Mouse (Mus musculus): Measurements from ENCODE around the gene Cyyr1.

Gene Cyyr1

DNA sequence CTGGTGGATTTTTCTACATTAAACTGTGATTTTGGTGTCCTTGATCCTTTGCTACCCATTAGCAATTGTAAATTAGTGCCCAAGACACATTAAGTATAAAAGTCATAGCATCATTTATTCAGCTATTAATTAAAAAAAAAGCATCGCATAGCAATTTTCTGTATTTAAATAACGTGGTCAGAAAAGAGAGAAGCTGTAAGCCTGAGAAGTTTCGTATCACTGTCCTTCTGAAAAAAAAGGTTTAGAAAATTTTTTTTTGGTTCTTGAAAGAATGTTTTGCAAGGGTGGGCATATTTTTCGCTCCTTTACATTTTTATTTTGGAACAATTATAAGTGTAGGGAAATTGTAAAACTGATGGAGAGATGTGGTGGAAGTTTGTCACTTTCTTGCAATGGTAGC, 83.1 kb downstream of the Cyyr1 start:
- DNase-seq (ENCODE audit: low spot score in 2 of 2) = no peak

DNA sequence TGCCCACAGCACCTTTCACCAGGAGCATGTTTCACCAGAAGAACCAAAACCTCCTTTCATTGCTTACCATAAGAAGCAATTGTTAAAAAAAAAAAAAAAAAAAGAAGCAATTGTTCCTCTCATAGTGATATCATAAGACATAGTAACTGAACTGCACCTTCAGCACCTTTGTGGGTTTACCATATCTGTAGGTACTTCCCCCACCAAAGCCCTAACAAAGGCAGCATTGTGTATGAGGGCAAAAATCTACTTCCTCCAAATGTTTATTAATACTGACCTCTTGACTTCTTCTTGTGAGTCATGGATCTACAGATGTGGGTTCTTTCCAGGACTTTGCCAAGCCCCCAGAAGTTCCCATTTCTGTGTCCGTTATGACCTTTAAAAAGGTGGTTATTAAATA, 98.2 kb downstream of the Cyyr1 start:
- no peak for DNase-seq (ENCODE audit: low spot score in 2 of 2)

DNA sequence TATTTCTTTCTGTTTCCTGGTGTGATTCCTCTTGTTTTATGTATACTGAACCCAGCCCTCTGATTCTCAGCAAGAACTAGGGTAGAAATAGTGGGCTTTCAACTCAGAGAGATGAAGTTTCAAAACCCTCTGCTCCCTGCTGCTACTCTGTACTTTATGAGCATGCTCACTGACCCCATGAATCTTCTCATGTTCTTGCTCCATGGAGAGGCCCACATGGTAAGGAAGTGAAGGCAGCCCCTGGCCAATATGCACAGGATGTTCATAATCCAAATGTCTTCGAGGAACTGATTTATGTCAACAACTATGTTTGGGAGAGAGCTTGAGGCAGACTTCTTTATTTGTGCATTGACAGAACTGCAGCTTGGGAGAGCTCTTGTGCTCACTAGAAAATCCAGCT, 106.9 kb downstream of the Cyyr1 start:
- DNase-seq (ENCODE audit: low spot score in 2 of 2) = no peak

DNA sequence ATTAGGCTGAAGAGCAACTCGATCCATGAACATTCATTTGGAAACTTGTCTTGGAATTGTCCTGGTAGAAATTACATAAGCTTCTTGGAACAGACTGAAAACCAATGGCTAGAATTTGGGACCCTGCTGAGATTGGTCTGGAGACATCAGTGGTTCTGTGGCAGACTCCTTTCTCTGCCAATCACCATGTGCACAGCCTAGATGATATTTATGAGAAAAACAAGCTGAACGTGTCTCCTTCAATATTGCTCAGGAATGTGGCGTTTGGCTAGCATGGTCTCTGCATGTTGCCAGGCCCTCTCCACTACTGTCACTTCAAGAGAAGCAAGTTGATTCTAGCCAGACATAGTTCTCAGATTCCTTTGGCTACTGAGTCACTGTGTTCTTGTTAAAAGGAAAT, 107.4 kb downstream of the Cyyr1 start:
- no peak for DNase-seq (ENCODE audit: low spot score in 2 of 2)

DNA sequence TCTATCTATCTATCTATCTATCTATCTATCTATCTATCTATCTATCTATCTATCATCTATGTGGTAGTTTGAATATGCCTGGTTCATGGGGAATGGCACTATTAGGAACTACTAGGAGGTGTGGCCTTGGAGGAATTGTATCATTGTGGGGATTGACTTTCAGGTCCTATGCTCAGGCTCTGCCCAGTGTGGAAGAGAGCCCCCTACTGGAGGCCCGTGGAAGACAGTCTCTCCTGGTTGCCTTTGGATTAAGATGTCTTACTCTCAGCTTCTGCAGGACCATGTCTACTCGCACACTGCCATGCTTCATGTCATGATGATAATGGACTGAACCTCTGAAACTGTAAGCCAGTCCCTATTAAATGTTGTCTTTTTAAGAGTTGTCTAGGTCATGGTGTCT, 117.8 kb downstream of the Cyyr1 start:
- DNase-seq (ENCODE audit: low spot score in 2 of 2) = peak in 1 of 2 experiments; percentile 16

- no peak for DNase-seq (ENCODE audit: low spot score in 2 of 2)
Observed at GRCm38 (mm10) chr16:85429173-85429572, 124.0 kb downstream of the Cyyr1 start.

GRCm38 (mm10) chr16:85422889-85423288, 130.3 kb downstream of the Cyyr1 start:
- DNase-seq (ENCODE audit: low spot score in 2 of 2) = no peak

DNA sequence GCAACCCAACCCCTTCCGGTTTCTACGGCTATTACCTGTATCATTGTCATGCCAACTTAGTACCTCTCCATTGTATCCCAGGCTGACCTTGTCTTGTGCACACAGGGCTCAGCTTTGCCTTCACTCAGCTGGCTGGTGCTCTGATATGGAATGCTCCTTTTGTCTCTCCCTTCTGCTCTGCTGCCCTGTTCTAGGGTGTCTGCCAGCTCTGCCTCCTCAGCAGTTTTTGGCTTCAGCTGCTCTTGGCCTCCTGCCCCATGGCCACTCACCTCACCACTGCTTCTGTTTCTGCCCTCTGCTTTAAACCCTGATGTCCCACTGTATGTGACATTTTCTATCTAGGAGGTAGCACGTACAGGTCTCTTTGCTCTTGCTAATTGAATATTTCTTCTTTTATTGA, 137.8 kb downstream of the Cyyr1 start:
- DNase-seq (ENCODE audit: low spot score in 2 of 2) = peak in 1 of 2 experiments; percentile 35

DNA sequence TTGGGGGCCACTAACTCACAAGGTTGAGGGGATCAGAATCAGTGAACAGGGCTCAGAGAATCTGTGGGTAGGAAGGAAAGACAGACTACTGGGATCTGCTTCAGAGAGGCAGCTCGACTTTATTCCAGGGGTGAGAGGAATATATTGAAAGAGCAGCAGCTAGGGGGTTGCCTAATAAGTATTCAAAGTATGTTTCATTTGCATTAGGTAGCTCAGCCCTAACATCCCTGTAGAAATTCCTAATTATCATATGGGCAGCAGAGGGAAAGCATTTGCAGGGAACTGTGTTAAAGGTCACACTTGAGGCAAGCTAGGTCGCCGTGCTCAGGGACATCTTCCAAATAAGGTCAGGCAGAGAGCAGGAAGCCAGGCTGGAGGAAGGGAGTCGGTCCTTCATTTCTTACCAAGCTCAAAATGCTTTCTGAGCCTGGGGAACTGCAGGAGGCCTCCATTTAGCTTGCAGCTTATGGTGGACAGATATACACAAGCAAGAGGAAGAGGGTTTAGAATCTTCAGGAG, 159.7 kb downstream of the Cyyr1 start:
- DNase-seq (ENCODE audit: low spot score in 2 of 2) = peak in 1 of 2 experiments; percentile 3

GRCm38 (mm10) chr16:85386801-85387200, 166.4 kb downstream of the Cyyr1 start:
- no peak for DNase-seq (ENCODE audit: low spot score in 2 of 2)
